Mouse (Mus musculus): ENCODE measurements around the gene Nat8f1. TPM values are rescaled to one million over a fixed set of nuclear protein-coding genes. Genes with fewer than 3 reads are reported as not detected.
"Not testable (repeated sequence)": the region's sequence is repeated elsewhere in the genome, so short reads cannot be mapped to it uniquely, and the experiment has no call there.

Gene Nat8f1
- 35.5 and 36.2 TPM in 2 replicates for polyA plus RNA-seq (2012; rRNA removed)

DNA sequence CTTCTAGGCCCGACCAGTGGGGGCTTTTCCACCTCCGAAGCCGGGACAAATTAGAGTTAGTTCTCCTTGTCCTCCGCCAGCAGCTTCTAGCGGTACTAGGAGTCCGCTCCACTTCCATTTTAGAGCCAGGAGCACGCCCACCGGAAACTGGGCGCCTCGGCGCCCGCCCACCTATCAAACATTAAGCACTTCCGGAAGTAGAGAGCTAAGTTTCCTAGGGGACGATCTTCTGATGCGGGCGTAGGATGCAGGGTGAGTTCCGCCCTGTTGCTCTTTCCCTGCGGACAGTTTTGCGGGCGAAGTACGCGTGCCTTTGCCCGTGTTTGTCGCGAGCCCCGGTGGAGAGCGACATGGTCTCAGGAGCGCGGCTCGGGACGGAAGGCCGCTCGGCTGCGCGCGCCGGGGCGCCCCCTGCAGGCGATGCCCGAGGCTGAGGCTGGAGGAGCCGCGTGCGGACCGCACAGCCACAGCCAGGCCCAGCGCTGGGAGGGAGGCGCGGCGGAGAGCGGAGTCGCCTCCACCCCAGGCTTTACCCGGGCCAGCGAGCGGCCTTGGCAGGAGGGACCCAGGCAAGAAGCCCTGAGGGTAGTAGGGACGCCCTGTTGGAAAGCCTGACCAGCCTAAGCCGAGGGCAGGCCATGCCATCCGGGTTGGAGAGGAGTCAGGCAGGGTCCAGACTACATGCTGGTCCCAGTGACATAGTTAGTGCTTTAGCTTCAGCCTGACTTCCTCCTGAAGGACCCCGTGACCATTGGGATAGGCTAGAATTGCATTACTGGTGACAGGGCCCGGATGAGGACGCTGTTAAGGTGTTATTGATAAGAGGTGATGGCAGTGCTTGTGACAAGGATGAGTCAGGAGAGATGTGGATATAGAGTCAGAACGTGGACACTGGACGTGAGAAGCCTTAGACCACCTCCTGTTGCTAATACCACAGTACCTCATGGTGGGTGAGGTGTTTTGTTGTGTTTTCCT is at the start of gene Nat8f1:
Nat8f1 (minus strand) TSS at position 149 of the 975 bp plus-strand sequence.
- peak; percentile 81 to 86 for DNase-seq (ENCODE audit: extremely low spot score in 1 of 2, low spot score in 1 of 2)

DNA sequence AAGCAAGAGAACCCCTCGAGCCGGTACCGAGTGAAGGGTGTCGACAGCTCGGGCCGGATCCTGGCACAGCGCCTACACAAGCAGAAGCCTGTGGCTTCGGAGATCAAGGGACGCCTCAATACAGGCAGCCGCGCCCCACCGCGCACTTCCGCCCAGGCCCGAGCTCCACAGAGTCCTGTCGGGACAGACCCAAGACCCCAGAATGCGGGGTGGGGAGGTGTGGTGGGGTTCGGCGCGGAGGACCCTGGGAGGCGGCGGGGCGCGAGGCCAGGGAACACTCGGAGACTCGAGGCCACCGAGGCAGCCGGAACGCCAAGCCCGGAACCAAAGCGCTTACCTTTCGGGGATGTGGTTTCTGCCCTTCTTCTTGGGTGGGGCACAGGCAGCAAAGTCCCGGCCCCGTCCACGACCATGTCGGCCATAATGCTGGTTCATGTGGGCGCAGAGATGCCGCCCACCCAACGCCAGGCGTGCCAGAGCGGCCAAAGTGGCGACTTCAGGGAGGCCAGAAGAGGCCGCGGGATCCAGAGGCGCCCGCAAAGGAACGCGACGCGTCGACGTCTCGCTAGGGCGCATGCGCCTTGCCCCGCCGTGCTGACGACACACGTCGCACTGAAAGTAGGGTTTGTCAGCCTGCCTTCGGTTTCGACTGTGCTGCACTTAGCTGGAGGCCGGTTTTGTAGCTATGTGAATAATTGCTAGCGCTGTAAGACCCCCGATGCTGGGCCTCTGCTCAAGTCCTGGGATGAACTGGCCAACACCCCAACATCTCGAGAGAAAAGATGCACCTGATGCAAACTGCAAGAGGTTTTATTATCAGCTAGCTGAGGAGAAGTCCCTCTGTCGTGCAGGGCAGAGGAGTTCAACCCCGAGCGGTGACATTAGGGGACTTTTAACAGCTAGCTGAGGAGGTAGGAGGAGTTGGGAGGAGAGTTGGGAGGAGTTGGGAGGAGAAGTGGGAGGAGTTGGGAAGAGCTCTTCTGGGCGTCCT is 45.9 kb upstream of the Nat8f1 start, which contains the start of gene Dusp11:
Dusp11 (minus strand) TSS at position 567 of the 991 bp plus-strand sequence.
- peak; percentile 88 to 94 for DNase-seq (ENCODE audit: extremely low spot score in 1 of 2, low spot score in 1 of 2)

DNA sequence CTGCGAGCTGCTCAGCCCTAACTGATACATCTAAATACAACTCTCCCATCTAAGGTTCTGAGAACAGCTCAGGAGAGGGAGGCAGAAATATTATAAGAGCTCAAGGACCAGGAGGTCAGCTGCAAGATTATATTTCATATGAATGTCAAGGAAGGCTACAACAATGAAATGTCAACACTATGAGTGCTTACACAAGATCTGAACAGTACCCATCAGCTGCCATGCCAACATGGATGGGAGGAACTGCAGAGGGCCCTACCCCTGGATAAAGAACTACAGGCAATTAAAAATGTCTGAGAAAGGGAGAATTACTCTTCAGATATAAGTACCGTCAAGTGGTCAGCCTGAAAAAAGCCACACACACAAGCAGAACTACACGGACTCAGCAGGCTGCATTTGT is 42.1 kb upstream of the Nat8f1 start:
- no peak for DNase-seq (ENCODE audit: extremely low spot score in 1 of 2, low spot score in 1 of 2)

DNA sequence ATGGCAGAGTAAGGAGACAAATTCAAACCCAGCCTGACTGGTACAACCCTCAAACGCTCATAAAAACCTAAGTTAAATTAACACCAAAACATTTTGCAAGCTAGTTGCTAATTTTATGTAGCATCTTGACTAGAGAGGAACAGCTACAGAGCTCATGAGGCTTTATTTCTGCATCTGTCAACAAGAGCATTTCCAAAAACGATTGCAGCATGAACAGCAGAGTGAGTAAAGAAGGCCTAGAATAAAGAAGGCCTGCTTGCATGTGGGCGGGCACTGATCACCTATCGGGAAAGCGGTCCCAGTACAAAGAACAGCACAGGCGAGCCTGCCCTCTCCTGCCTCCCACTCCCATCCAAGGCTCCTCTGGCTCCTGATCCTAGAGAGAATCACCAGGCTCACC is 33.1 kb upstream of the Nat8f1 start:
- DNase-seq (ENCODE audit: extremely low spot score in 1 of 2, low spot score in 1 of 2) = no peak

DNA sequence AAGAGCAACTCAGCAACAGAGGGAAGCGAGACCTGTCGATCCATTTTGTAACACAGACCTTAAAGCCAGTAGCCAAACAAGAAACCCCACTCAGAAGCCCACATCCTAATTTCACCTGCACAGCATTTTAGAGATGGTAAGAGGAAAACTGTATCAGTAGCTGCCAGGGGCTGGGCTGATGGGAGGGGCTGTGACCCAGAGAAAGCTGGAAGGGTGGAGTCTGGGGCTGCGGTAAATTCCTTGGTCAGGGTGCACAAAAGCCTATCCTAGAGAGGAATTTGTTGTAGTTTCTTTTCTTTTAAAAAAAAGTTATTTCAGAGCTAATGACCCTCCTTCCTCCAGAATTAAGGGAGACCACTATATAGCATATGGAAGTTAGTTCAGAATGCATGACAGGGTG is 27.0 kb upstream of the Nat8f1 start:
- DNase-seq (ENCODE audit: extremely low spot score in 1 of 2, low spot score in 1 of 2) = no peak

DNA sequence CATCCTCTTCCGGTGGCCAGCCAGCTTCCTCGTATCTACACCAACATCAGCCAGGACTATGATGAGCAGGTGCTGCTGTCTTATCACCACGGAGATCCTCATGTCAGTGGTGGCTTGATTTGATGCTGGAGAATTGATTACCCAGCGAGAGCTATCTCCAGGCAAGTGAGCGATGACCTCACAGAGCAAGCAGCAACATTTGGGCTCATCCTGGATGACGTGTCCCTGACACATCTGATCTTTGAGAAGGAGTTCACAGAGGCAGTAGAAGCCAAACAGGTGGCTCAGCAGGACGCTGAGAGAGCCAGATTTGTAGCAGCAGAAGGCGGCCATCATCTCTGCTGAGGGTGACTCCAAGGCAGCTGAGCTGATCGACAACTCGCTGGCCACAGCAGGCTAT is 23.2 kb upstream of the Nat8f1 start:
- no peak for DNase-seq (ENCODE audit: extremely low spot score in 1 of 2, low spot score in 1 of 2)

DNA sequence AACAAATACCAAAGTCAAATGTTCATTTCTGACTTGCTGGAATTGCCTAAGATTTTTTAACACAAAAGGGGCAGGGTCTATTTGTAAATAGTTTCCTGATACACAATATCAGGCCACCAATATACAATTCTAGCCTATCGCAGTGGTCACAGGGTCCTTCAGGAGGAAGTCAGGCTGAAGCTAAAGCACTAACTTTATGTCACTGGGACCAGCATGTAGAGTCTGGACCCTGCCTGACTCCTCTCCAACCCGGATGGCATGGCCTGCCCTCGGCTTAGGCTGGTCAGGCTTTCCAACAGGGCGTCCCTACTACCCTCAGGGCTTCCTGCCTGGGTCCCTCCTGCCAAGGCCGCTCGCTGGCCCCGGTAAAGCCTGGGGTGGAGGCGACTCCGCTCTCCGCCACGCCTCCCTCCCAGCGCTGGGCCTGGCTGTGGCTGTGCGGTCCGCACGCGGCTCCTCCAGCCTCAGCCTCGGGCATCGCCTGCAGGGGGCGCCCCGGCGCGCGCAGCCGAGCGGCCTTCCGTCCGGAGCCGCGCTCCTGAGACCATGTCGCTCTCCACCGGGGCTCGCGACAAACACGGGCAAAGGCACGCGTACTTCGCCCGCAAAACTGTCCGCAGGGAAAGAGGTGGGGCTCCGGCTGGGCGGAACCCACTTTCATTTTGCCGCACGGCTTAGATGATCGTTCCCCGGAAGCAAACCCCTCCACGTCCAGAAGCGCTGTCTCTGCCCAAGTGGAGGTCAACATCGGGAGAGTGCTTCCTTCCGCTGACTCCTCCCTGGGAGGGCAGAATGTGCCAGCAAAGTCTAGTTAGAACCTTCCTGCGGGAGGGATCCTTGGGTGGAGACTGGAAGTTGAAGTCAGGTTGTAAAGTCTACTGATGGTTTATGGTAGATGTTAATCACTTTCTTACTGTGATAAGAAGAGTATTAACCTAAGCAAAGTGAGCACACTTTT is 21.3 kb upstream of the Nat8f1 start:
- peak; percentile 63 to 82 for DNase-seq (ENCODE audit: extremely low spot score in 1 of 2, low spot score in 1 of 2)

DNA sequence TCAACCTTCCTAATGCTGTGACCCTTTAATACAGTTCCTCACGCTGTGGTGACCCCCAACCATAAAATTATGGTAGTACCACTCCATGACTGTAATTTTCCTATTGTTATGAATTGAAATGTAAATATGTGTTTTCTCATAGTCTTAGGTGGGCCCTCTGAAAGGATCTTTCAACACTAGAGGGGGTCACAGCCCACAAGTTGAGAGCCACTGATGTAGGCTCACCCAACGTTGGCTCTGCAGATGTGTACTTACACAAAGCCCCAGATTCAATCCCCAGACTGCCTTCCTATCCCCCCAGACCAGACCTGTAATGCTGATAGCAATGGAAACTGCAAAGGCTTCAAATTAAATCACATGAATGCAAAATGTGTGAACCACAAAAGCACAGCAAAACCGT is 20.2 kb upstream of the Nat8f1 start:
- DNase-seq (ENCODE audit: extremely low spot score in 1 of 2, low spot score in 1 of 2) = no peak

DNA sequence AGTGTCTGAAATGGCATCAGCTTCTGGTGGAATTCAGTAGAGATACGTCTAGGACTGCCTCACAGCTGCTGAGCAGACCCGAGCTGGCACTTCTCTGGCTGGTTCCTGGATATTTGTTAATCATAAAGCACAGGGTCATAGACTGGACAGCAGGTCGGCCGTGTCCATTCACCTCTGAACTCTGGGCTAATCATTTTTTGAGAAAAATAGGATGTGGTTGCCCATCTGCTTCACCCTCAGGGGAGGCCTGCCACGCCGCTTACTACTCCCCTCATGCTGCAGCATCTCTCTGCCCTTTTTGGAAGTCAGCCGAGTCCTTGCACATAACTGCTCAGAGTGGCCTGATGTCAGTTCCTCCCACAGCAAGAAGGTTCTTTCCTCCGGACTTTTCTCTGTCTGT is 18.6 kb upstream of the Nat8f1 start:
- DNase-seq (ENCODE audit: extremely low spot score in 1 of 2, low spot score in 1 of 2) = no peak

DNA sequence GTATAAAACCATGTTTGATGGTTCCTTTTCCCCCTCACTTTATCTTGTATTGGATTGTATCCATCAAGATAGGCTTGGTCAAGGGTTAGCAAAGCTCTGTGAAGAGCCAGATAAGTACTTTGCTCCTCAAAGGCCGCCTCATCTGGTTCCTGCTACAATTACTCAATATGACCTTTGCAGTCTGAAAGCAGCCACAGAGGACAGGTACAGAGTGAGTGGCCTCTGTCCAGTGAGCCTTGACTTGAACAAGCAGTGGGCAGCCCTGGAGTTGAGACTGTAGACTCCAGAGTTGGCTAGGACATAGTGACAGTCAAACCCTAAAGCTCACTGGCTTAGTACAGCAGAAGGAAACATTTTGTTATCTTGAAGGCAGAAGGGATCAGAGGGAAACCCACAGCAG is 13.8 kb upstream of the Nat8f1 start:
- DNase-seq (ENCODE audit: extremely low spot score in 1 of 2, low spot score in 1 of 2) = no peak

DNA sequence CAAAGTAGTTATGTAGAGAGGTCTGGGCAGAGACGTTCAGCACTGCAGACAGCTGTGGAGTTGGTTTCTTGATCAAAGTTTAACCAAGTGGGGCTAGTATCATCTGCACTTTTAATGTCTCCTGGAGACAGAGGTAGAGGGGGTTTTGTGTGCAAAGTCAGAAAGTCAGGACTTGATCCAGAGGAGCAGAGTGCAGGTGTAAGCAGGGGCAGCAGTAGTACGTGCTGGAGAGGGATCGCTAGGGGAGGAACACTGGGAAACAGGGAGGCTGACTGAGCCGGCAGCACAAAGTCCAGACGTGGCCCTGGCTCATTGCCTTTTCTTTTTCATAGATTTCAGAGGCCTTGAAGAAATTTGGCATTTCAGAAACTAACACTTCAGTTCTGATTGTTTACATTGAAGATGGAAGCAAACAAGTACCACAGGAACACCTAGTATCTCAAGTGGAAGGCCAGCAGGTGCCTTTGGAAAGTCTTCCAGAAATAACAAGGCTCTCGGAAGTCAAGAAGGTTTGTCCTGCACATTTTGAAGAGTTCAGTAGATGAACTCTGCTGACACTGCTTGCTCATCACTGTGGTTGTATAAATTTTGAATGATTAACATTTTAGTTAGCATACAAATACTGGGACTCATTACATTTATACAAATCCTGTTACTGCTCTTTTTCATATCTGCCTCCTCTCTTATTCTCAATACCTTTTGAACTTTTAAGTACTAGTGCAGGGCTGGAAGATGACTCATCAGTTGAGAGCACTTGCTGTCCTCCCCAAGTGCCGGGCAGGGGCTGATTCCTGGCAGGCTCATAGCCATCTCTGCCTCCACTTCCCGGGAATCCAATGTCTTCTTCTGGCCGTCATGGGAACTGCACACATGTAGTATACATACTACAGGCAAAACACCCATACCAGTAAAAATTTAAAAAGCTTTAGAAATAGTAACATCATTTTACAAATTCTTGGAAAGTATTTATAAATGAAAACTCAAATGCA is 12.3 kb upstream of the Nat8f1 start:
- no peak for DNase-seq (ENCODE audit: extremely low spot score in 1 of 2, low spot score in 1 of 2)

DNA sequence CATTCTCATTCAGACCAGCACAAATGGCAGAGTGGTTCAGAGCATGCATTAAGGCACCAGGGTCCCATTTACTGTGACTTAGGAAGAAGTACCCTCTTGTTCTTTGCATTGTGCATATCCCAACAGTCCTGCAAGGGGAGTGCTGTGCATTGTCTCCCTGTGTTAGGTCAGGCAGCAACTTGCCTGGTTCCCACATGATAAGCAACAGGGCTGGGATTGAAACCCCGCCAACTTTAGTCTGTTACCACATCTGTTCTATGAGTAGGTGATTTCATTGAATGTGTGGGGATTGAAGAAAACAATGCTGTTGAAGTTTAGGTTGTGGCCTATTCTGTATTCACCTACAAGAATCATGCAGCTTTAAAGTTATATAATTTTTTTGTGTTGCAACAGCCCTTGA is 11.2 kb upstream of the Nat8f1 start:
- no peak for DNase-seq (ENCODE audit: extremely low spot score in 1 of 2, low spot score in 1 of 2)

DNA sequence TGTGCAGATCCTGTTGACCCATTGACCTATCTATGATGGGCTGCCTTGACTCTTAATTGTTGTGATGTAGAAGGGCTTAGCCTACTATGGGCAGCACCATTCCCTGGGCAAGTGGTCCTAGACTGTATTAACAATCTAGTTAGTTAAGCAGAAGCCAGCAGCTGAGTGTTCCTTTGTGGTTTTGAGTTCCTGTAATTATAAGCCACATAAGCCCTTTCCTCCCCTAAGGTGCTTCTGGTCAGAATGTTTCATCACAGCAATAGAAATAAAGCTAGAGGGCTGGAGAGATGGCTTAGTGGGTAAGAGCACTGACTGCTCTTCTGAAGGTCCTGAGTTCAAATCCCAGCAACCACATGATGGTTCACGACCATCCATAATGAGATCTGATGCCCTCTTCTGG is 8.2 kb upstream of the Nat8f1 start:
- DNase-seq (ENCODE audit: extremely low spot score in 1 of 2, low spot score in 1 of 2) = no peak

DNA sequence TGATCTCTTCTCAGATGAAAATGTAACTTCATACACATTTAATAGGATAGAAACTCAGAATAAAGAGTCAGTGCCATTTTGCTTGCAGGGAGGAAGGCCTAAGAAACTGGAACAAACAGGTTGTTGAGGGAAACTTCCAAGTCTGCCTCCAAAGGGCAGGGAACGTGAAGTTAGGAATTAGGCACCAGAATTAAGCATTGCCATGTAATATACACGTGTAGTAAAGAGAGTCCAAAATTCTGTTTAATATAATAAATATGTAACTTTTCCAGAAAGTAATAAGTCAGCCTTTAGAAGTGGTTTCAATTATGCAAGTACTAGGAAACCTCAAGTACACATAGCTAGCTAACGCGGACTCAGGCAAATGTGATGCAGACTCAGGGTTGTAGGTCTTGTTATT is 3.9 kb upstream of the Nat8f1 start:
- DNase-seq (ENCODE audit: extremely low spot score in 1 of 2, low spot score in 1 of 2) = no peak

DNA sequence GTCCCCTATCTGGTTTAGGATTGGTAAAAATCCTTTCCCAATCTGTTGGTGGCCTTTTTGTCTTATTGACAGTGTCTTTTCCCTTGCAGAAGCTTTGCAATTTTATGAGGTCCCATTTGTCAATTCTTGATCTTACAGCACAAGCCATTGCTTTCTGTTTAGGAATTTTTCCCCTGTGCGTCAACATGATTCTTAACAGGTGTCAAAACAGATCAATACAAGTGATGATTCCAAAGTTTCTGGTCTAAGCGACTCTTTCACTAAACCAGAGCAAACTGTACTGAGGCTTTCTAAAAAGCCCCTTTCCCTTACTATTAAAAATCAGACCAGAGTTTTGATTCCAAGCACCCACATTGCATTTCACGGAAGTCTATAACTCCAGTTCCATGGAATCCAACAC is 2.9 kb upstream of the Nat8f1 start:
- DNase-seq (ENCODE audit: extremely low spot score in 1 of 2, low spot score in 1 of 2) = not testable (repeated sequence)

DNA sequence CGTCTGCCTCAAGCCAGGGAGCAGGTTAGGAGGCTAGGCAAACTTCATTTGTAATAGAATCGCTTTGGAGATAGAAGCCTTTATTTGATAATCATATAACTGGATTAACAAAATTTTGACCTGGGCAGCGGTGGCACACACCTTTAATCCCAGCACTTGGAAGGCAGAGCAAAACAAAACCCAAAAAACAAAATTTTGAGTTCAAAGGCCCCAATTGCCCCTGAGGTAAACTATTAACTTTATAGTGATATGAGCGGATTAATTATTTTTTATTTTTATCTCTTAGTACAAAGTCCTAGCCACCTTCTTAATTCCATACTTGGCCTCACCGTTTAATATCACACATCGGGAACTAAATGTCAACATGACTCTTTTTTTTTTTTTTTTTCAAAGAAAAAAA is 1.1 kb upstream of the Nat8f1 start:
- no peak for DNase-seq (ENCODE audit: extremely low spot score in 1 of 2, low spot score in 1 of 2)

DNA sequence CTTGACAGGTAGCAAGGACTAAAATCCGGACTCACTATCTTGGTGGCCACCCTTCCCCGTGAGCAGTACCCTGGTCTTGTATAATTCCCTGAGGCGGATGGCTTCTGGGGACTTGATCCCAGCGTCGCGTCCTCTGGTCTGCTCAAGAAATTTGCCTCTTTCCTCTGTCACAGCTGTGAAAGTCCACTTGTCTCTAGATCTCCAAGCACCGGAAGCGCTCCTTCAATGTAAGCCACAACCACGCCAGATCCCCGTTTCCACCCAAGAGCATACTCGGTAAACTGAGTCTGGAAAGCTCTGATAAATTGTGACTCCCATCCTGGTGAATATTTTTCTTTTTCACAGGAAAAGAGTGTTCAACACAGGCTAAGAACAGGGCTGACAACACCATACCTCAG is 347 bp downstream of the Nat8f1 start:
- no peak for DNase-seq (ENCODE audit: extremely low spot score in 1 of 2, low spot score in 1 of 2)

DNA sequence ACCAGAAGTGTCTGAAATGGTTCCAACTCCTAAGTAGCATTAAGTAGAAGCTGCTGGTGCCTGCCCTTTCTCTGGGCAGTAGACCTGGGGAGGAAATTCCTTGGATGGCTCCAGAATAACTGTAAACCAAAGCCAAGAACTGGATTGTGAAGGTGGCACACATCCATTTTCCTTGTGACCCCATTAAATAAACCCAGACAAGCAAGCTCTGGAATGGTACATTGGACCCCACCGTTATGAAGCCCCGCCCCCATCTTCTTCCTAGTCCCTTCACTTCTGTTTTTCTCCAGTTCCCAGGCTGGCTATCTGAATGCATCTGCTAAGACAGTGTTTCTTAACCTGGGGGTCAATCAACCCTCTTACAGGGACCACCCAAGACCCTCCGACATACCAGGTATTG is 3.9 kb downstream of the Nat8f1 start, which contains the start of gene Tprkb:
Tprkb (plus strand) TSS at position 279 of the 400 bp plus-strand sequence.
- no peak for DNase-seq (ENCODE audit: extremely low spot score in 1 of 2, low spot score in 1 of 2)

DNA sequence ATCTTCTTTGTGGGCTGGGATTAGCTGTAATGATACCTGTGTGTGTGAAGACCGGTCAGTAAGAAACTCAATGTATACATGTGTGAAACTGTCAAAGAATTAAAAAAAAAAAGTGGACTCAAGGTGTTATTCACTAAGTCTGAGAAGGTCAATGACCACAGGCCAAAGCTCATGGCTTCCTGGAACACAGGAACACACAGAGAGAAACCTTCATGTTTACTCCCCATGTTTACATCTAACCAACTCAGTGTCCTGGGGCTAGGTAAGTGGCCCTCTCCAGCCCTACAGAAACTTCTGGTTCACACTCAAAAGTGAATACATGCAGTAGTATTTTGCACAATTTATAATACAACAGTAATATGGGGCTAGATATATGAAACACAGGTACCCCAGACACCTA is 5.8 kb downstream of the Nat8f1 start:
- no peak for DNase-seq (ENCODE audit: extremely low spot score in 1 of 2, low spot score in 1 of 2)
